ENCODE assay signal across 16 mouse cellular contexts in the genomic region with DNA sequence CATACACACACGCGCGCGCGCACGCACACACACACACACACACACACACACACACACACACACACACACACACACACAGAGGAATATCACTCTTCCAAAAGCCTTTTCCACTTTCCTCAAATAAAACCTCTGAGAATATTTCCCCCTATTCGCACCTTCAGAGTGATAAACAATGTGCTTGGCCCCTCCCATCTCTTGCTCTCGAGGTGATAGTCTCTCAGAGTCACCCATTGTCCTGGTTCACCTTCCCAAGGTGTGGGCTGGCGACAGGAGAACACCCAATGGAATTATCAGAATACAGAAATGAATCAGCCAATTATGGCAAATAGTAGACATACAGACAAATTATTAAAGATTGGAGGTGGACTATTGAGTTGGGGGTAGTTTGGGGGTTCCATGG.
DNase-seq lines count a peak whose midpoint lies in the region; ATAC-seq lines count a peak whose summit lies in the region.
"Had no signal": no experiment of that assay in that cellular context is flagged by ENCODE, and none has a peak within 500 bp of the region (broad histone marks: within the 10 kb centered on the region; RNA-seq: fewer than 3 reads in every experiment).

No protein-coding gene starts in this region.

- H3K4me1 ChIP-seq in limb, embryonic 12.5 days (replicated peaks): peaks cover 14% of the 10 kb centered on the region
- peaks cover 8% of the 10 kb centered on the region for H3K4me1 ChIP-seq in limb, embryonic 10.5 days
- H3K4me1 ChIP-seq in forebrain, embryonic 16.5 days (replicated peaks; ENCODE audit: control insufficient read depth, insufficient read depth, low read length): peaks cover 21% of the 10 kb centered on the region
- H3K4me1 ChIP-seq in midbrain, embryonic 10.5 days: peaks cover 33% of the 10 kb centered on the region
- H3K4me1 ChIP-seq: heart, embryonic 12.5 days; stomach, embryonic 15.5 days had no signal

- 11% methylated on average over 9 of the region's 9 CpGs for WGBS in limb, embryonic 12.5 days
- WGBS in limb, embryonic 10.5 days: 28% methylated on average over 9 of the region's 9 CpGs
- WGBS in forebrain, embryonic 16.5 days: 8% methylated on average over 9 of the region's 9 CpGs
- 18% methylated on average over 9 of the region's 9 CpGs for WGBS in midbrain, embryonic 10.5 days

- no peak overlapping the region for H3K9ac ChIP-seq in limb, embryonic 12.5 days (replicated peaks)
- no peak overlapping the region for H3K9ac ChIP-seq in forebrain, embryonic 16.5 days (replicated peaks; ENCODE audit: low read depth, low read length)
- H3K9ac ChIP-seq: heart, embryonic 12.5 days; kidney, embryonic 15.5 days; liver, embryonic 14.5 days; stomach, embryonic 15.5 days had no signal

- H3K36me3 ChIP-seq in limb, embryonic 12.5 days: no peaks in the 10 kb centered on the region
- H3K36me3 ChIP-seq in limb, embryonic 10.5 days: no peaks in the 10 kb centered on the region
- no peaks in the 10 kb centered on the region for H3K36me3 ChIP-seq in forebrain, embryonic 16.5 days (ENCODE audit: control insufficient read depth, insufficient read depth)
- H3K36me3 ChIP-seq in midbrain, embryonic 10.5 days: no peaks in the 10 kb centered on the region
- H3K36me3 ChIP-seq: heart, embryonic 12.5 days; kidney, embryonic 15.5 days; stomach, embryonic 15.5 days had no signal

- H3K4me2 ChIP-seq in limb, embryonic 12.5 days: peak overlapping the region; percentile 58
- peak overlapping the region; percentile 41 for H3K4me2 ChIP-seq in forebrain, embryonic 16.5 days (ENCODE audit: low read length)

- H3K27ac ChIP-seq in limb, embryonic 12.5 days: no peak overlapping the region
- H3K27ac ChIP-seq in limb, embryonic 10.5 days: no peak overlapping the region
- no peak overlapping the region for H3K27ac ChIP-seq in forebrain, embryonic 16.5 days (ENCODE audit: low read length)
- no peak overlapping the region for H3K27ac ChIP-seq in midbrain, embryonic 10.5 days (replicated peaks)
- H3K27ac ChIP-seq: kidney, embryonic 15.5 days; liver, embryonic 14.5 days; stomach, embryonic 15.5 days had no signal

- H3K27me3 ChIP-seq in limb, embryonic 12.5 days: peaks cover 22% of the 10 kb centered on the region
- H3K27me3 ChIP-seq in limb, embryonic 10.5 days (ENCODE audit: low read depth, poor library complexity, severe bottlenecking): peaks cover 42% of the 10 kb centered on the region
- no peaks in the 10 kb centered on the region for H3K27me3 ChIP-seq in forebrain, embryonic 16.5 days (replicated peaks; ENCODE audit: control insufficient read depth, insufficient read depth, low read length)
- H3K27me3 ChIP-seq in midbrain, embryonic 10.5 days (ENCODE audit: low read depth, poor library complexity, severe bottlenecking): peaks cover 39% of the 10 kb centered on the region
- H3K27me3 ChIP-seq: stomach, embryonic 15.5 days had no signal

- H3K4me3 ChIP-seq in limb, embryonic 12.5 days (replicated peaks): no peak overlapping the region
- H3K4me3 ChIP-seq in limb, embryonic 10.5 days: no peak overlapping the region
- no peak overlapping the region for H3K4me3 ChIP-seq in forebrain, embryonic 16.5 days (replicated peaks; ENCODE audit: low read length)
- H3K4me3 ChIP-seq in midbrain, embryonic 10.5 days: peak overlapping the region; percentile 46
- H3K4me3 ChIP-seq: stomach, embryonic 15.5 days had no signal

- intact Hi-C loops in left cerebral cortex, postnatal 25 days (cut with DNase I): no loop called here

- no peak for ATAC-seq in limb, embryonic 12.5 days (ENCODE audit: insufficient number of reproducible peaks, insufficient read depth, low FRiP score, low TSS enrichment, low read depth)
- 0 out of 2 replicates have a peak, but pooled peaks have one; percentile 8 for ATAC-seq in forebrain, embryonic 16.5 days
- ATAC-seq: activated CD4-positive, CD25-positive, alpha-beta regulatory T cell, adult 4 months had no signal

- DNase-seq in limb, embryonic 10.5 days (ENCODE audit: low spot score): no peak
- DNase-seq in midbrain, embryonic 10.5 days (ENCODE audit: low spot score): no peak
- DNase-seq in left cerebral cortex, adult 8-10 months (ENCODE audit: low spot score in 2 of 2): no peak
- no peak for DNase-seq in spleen, postnatal 14 days (ENCODE audit: low spot score in 2 of 2)
- DNase-seq in left cerebral cortex, postnatal 25 days (ENCODE audit: low spot score in 2 of 2): no peak
- DNase-seq in cerebellum, postnatal 14 days: no peak
- DNase-seq: gastrocnemius, postnatal 36 days; lung, postnatal 14 days; thymus, postnatal 25 days had no signal

- no peaks in the 10 kb centered on the region for H3K9me3 ChIP-seq in limb, embryonic 12.5 days
- no peaks in the 10 kb centered on the region for H3K9me3 ChIP-seq in limb, embryonic 10.5 days (replicated peaks)
- no peaks in the 10 kb centered on the region for H3K9me3 ChIP-seq in forebrain, embryonic 16.5 days (ENCODE audit: control insufficient read depth, low read length)
- no peaks in the 10 kb centered on the region for H3K9me3 ChIP-seq in midbrain, embryonic 10.5 days (replicated peaks)
- H3K9me3 ChIP-seq: heart, embryonic 12.5 days; kidney, embryonic 15.5 days; stomach, embryonic 15.5 days had no signal
